Mouse (Mus musculus): Measurements from ENCODE around the gene Iars2. TPM values are rescaled to one million over a fixed set of nuclear protein-coding genes. Genes with fewer than 3 reads are reported as not detected.

Iars2 gene
- total RNA-seq (2015), result 20.7 and 23.0 TPM in 2 replicates
- 26.4 and 27.6 TPM in 2 replicates for total RNA-seq (2017)

GRCm38 (mm10) chr1:185328721-185329610, at the start of gene Iars2:
Iars2 (minus strand) TSS chr1:185329396.
- ATAC-seq (ENCODE audit: poor library complexity, severe bottlenecking), result peak; percentile 69

GRCm38 (mm10) chr1:185377429-185377828, 48.2 kb upstream of the Iars2 start:
- no peak for ATAC-seq (ENCODE audit: poor library complexity, severe bottlenecking)

GRCm38 (mm10) chr1:185376390-185376789, 47.2 kb upstream of the Iars2 start:
- no peak for ATAC-seq (ENCODE audit: poor library complexity, severe bottlenecking)

GRCm38 (mm10) chr1:185369979-185370378, 40.8 kb upstream of the Iars2 start:
- no peak for ATAC-seq (ENCODE audit: poor library complexity, severe bottlenecking)

- ATAC-seq (ENCODE audit: poor library complexity, severe bottlenecking), result no peak
Measured at GRCm38 (mm10) chr1:185367383-185367782, 38.2 kb upstream of the Iars2 start.

- ATAC-seq (ENCODE audit: poor library complexity, severe bottlenecking), result no peak
Measured at GRCm38 (mm10) chr1:185364183-185364540, 35.0 kb upstream of the Iars2 start.

GRCm38 (mm10) chr1:185363526-185364182, 34.5 kb upstream of the Iars2 start:
- ATAC-seq (ENCODE audit: poor library complexity, severe bottlenecking), result peak; percentile 47

GRCm38 (mm10) chr1:185362677-185363520, 33.7 kb upstream of the Iars2 start, which contains the start of gene Eprs:
Eprs (plus strand) TSS chr1:185363044.
- peak; percentile 90 for ATAC-seq (ENCODE audit: poor library complexity, severe bottlenecking)

- no peak for ATAC-seq (ENCODE audit: poor library complexity, severe bottlenecking)
Measured at GRCm38 (mm10) chr1:185358211-185358610, 29.0 kb upstream of the Iars2 start.

GRCm38 (mm10) chr1:185356246-185356645, 27.1 kb upstream of the Iars2 start:
- no peak for ATAC-seq (ENCODE audit: poor library complexity, severe bottlenecking)

GRCm38 (mm10) chr1:185354731-185355130, 25.5 kb upstream of the Iars2 start:
- ATAC-seq (ENCODE audit: poor library complexity, severe bottlenecking), result no peak

- ATAC-seq (ENCODE audit: poor library complexity, severe bottlenecking), result no peak
Measured at GRCm38 (mm10) chr1:185353351-185353750, 24.2 kb upstream of the Iars2 start.

GRCm38 (mm10) chr1:185352151-185352550, 23.0 kb upstream of the Iars2 start:
- peak; percentile 60 for ATAC-seq (ENCODE audit: poor library complexity, severe bottlenecking)

GRCm38 (mm10) chr1:185350611-185351010, 21.4 kb upstream of the Iars2 start:
- ATAC-seq (ENCODE audit: poor library complexity, severe bottlenecking), result no peak

GRCm38 (mm10) chr1:185349741-185350140, 20.5 kb upstream of the Iars2 start:
- ATAC-seq (ENCODE audit: poor library complexity, severe bottlenecking), result no peak

- 0 out of 2 replicates have a peak, but pooled peaks have one; percentile 46 for ATAC-seq (ENCODE audit: poor library complexity, severe bottlenecking)
Measured at GRCm38 (mm10) chr1:185346188-185346587, 17.0 kb upstream of the Iars2 start.

- ATAC-seq (ENCODE audit: poor library complexity, severe bottlenecking), result peak; percentile 62
Measured at GRCm38 (mm10) chr1:185343422-185343821, 14.2 kb upstream of the Iars2 start.

- ATAC-seq (ENCODE audit: poor library complexity, severe bottlenecking), result no peak
Measured at GRCm38 (mm10) chr1:185342441-185342840, 13.2 kb upstream of the Iars2 start.

- ATAC-seq (ENCODE audit: poor library complexity, severe bottlenecking), result no peak
Measured at GRCm38 (mm10) chr1:185336535-185336934, 7.3 kb upstream of the Iars2 start.

- ATAC-seq (ENCODE audit: poor library complexity, severe bottlenecking), result no peak
Measured at GRCm38 (mm10) chr1:185335231-185335765, 6.1 kb upstream of the Iars2 start.

- ATAC-seq (ENCODE audit: poor library complexity, severe bottlenecking), result no peak
Measured at GRCm38 (mm10) chr1:185334136-185334535, 4.9 kb upstream of the Iars2 start.
